Mouse (Mus musculus) stomach, embryonic 16.5 days (tissue): ENCODE results near the gene Tmed1. TPM values are rescaled to one million over a fixed set of nuclear protein-coding genes. Genes with fewer than 3 reads are reported as not detected.

Experiments used
- ATAC-seq: fragments of 200-750 bp; cut with Nextera tagmentation; 2 replicates; pipeline ENCODE4 v1.8.0; 2017; ENCODE audit warnings: moderate number of reproducible peaks, moderate TSS enrichment; ENCODE audit not compliant: insufficient read depth, low FRiP score
- H3K27ac ChIP-seq: fragments of 300-500 bp; sonication (generic); 2 replicates; pipeline ENCODE4 v1.5.1; 2014; ENCODE audit warnings: low read length
- H3K27me3 ChIP-seq: fragments of 300-500 bp; sonication (generic); 2 replicates; pipeline ENCODE4 v1.6.1; 2014; ENCODE audit warnings: low read length, control low read depth, mixed read lengths; ENCODE audit not compliant: control insufficient read depth, insufficient read depth
- H3K36me3 ChIP-seq: fragments of 300-500 bp; sonication (generic); 2 replicates; pipeline ENCODE4 v1.6.1; 2014; ENCODE audit warnings: low read length; ENCODE audit not compliant: control insufficient read depth, insufficient read depth
- H3K4me1 ChIP-seq: fragments of 300-500 bp; sonication (generic); 2 replicates; pipeline ENCODE4 v1.6.1; 2014; ENCODE audit warnings: low read length, control low read depth, mixed read lengths; ENCODE audit not compliant: control insufficient read depth, insufficient read depth
- H3K4me2 ChIP-seq: fragments of 300-500 bp; sonication (generic); 2 replicates; pipeline ENCODE4 v1.6.1; 2014; ENCODE audit warnings: low read depth, low read length, mixed read lengths
- H3K4me3 ChIP-seq: fragments of 300-500 bp; sonication (generic); replicated peaks from 2 replicates; pipeline ENCODE4 v1.5.1; 2014; ENCODE audit warnings: mild to moderate bottlenecking, low read length
- H3K9ac ChIP-seq: fragments of 300-500 bp; sonication (generic); 2 replicates; pipeline ENCODE4 v1.6.1; 2014; ENCODE audit warnings: low read length
- H3K9me3 ChIP-seq: fragments of 300-500 bp; sonication (generic); replicated peaks from 2 replicates; pipeline ENCODE4 v1.6.1; 2016; ENCODE audit warnings: low read length, control low read depth; ENCODE audit not compliant: control insufficient read depth
- WGBS: fragments of 180-500 bp; shearing (Covaris S2); extraction: QIAGEN DNeasy Blood & Tissue Kit; methylation state at CpG from one replicate; pipeline ENCODE4 v1.1.7; 2014; 5-methylcytosine and 5-hydroxymethylcytosine counted together
- polyA plus RNA-seq: library from polyadenylated mRNA; unstranded; fragments of >200 nt; fragmentation: Nextera tagmentation; extraction: Ambion mirVana; gene quantifications from 2 replicates; pipeline ENCODE4 v1.2.1, GENCODE M21; 2015

Gene Tmed1
- polyA plus RNA-seq = 78.5 and 80.6 TPM in 2 replicates

GRCm38 (mm10) chr9:21509772-21510688, at the start of gene Tmed1:
Tmed1 (minus strand) TSS chr9:21510252.
- Histone ChIP-seq H3K9ac (peak within 1 kb of the TSS; percentile 82), H3K27me3 (no peaks in the 10 kb centered on the region), H3K27ac (peak within 1 kb of the TSS; percentile 94), H3K4me2 (peak within 1 kb of the TSS; percentile 68), H3K36me3 (peaks cover 18% of the 10 kb centered on the region; the same call in 1 of the 2 replicates), H3K4me3 (peak within 1 kb of the TSS; percentile 74), H3K9me3 (0 out of 2 replicates have a peak, but pooled peaks cover 3% of the 10 kb centered on the region), H3K4me1 (peaks cover 11% of the 10 kb centered on the region)
- WGBS = under 1% methylated on average over 44 of the region's 44 CpGs
- peak; percentile 96 for ATAC-seq

GRCm38 (mm10) chr9:21559151-21559550, 49.1 kb upstream of the Tmed1 start:
- no peak overlapping the region for H3K9ac ChIP-seq
- H3K36me3 ChIP-seq = peaks cover 8% of the 10 kb centered on the region; the same call in 1 of the 2 replicates
- no peak overlapping the region for H3K27ac ChIP-seq
- no peak overlapping the region for H3K4me3 ChIP-seq
- no peaks in the 10 kb centered on the region for H3K9me3 ChIP-seq
- H3K4me1 ChIP-seq = peaks cover 3% of the 10 kb centered on the region; the same call in 1 of the 2 replicates
- WGBS = 91% methylated on average over 3 of the region's 3 CpGs
- no peak overlapping the region for H3K4me2 ChIP-seq
- H3K27me3 ChIP-seq = no peaks in the 10 kb centered on the region
- no peak for ATAC-seq

- peak; percentile 86 for ATAC-seq
- H3K36me3 ChIP-seq = peaks cover 8% of the 10 kb centered on the region; the same call in 1 of the 2 replicates
- no peaks in the 10 kb centered on the region for H3K27me3 ChIP-seq
- H3K4me2 ChIP-seq = no peak overlapping the region
- H3K4me1 ChIP-seq = peaks cover 3% of the 10 kb centered on the region; the same call in 1 of the 2 replicates
- no peak overlapping the region for H3K27ac ChIP-seq
- H3K4me3 ChIP-seq = no peak overlapping the region
- H3K9me3 ChIP-seq = no peaks in the 10 kb centered on the region
- no peak overlapping the region for H3K9ac ChIP-seq
- WGBS = 66% methylated on average over 4 of the region's 4 CpGs
These were observed 48.3 kb upstream of the Tmed1 start for GRCm38 (mm10) chr9:21558366-21558765.

GRCm38 (mm10) chr9:21557556-21557955, 47.5 kb upstream of the Tmed1 start:
- WGBS = 78% methylated on average over 2 of the region's 2 CpGs
- H3K36me3 ChIP-seq = peaks cover 8% of the 10 kb centered on the region; the same call in 1 of the 2 replicates
- peaks cover 3% of the 10 kb centered on the region; the same call in 1 of the 2 replicates for H3K4me1 ChIP-seq
- H3K27ac ChIP-seq = no peak overlapping the region
- H3K9me3 ChIP-seq = no peaks in the 10 kb centered on the region
- H3K9ac ChIP-seq = no peak overlapping the region
- no peak for ATAC-seq
- H3K27me3 ChIP-seq = no peaks in the 10 kb centered on the region
- no peak overlapping the region for H3K4me3 ChIP-seq
- H3K4me2 ChIP-seq = no peak overlapping the region

GRCm38 (mm10) chr9:21556996-21557395, 46.9 kb upstream of the Tmed1 start:
- Histone ChIP-seq H3K4me2 (no peak overlapping the region), H3K36me3 (peaks cover 8% of the 10 kb centered on the region; the same call in 1 of the 2 replicates), H3K9ac (no peak overlapping the region), H3K4me1 (peaks cover 3% of the 10 kb centered on the region; the same call in 1 of the 2 replicates), H3K27ac (no peak overlapping the region), H3K27me3 (no peaks in the 10 kb centered on the region), H3K4me3 (no peak overlapping the region), H3K9me3 (no peaks in the 10 kb centered on the region)
- 85% methylated on average over 2 of the region's 2 CpGs for WGBS
- no peak for ATAC-seq

- no peak overlapping the region for H3K9ac ChIP-seq
- no peaks in the 10 kb centered on the region for H3K27me3 ChIP-seq
- ATAC-seq = no peak
- WGBS = 81% methylated on average over 6 of the region's 6 CpGs
- H3K9me3 ChIP-seq = no peaks in the 10 kb centered on the region
- no peak overlapping the region for H3K4me3 ChIP-seq
- H3K27ac ChIP-seq = no peak overlapping the region
- no peak overlapping the region for H3K4me2 ChIP-seq
- peaks cover 3% of the 10 kb centered on the region; the same call in 1 of the 2 replicates for H3K4me1 ChIP-seq
- H3K36me3 ChIP-seq = peaks cover 9% of the 10 kb centered on the region; the same call in 1 of the 2 replicates
These were observed 45.2 kb upstream of the Tmed1 start for GRCm38 (mm10) chr9:21555198-21555742.

- H3K9ac ChIP-seq = no peak overlapping the region
- peaks cover 6% of the 10 kb centered on the region for H3K4me1 ChIP-seq
- H3K4me3 ChIP-seq = no peak overlapping the region
- no peak overlapping the region for H3K4me2 ChIP-seq
- no peak overlapping the region for H3K27ac ChIP-seq
- WGBS = 76% methylated on average over 6 of the region's 6 CpGs
- peaks cover 10% of the 10 kb centered on the region; the same call in 1 of the 2 replicates for H3K36me3 ChIP-seq
- no peaks in the 10 kb centered on the region for H3K27me3 ChIP-seq
- H3K9me3 ChIP-seq = no peaks in the 10 kb centered on the region
- ATAC-seq = no peak
These were observed 43.7 kb upstream of the Tmed1 start for GRCm38 (mm10) chr9:21553607-21554273.

- Histone ChIP-seq H3K4me1 (peaks cover 13% of the 10 kb centered on the region), H3K4me3 (no peak overlapping the region), H3K9me3 (no peaks in the 10 kb centered on the region), H3K4me2 (no peak overlapping the region), H3K27ac (no peak overlapping the region), H3K36me3 (peaks cover 10% of the 10 kb centered on the region; the same call in 1 of the 2 replicates), H3K9ac (no peak overlapping the region), H3K27me3 (no peaks in the 10 kb centered on the region)
- ATAC-seq = no peak
- 98% methylated on average over 2 of the region's 2 CpGs for WGBS
These were observed 41.0 kb upstream of the Tmed1 start for GRCm38 (mm10) chr9:21551049-21551448.
